Mouse (Mus musculus) common myeloid progenitor, adult 5-6 weeks (primary cell): ENCODE data around the gene Ccdc97. TPM values are rescaled to one million over a fixed set of nuclear protein-coding genes. Genes with fewer than 3 reads are reported as not detected.
A peak's percentile ranks its signal among the peaks of the same experiment; 100 is the strongest.

Experiments used
- ATAC-seq: replicated peaks from 2 replicates; pipeline ENCODE4 v1.8.0; 2016; ENCODE audit warnings: low read depth, mild to moderate bottlenecking, moderate TSS enrichment, inconsistent platforms; ENCODE audit not compliant: poor library complexity, severe bottlenecking
- total RNA-seq: library from RNA; stranded (forward); fragments of 200-1000, 187-1606 nt; gene quantifications from 2 replicates; pipeline ENCODE4 v1.2.3, GENCODE M21; 2017

The Ccdc97 gene
- total RNA-seq, 1 experiment from 2014 or later, result 11.9 TPM

GRCm38 (mm10) chr7:25674297-25674696 lies 44.6 kb downstream of the Ccdc97 start:
- peak; percentile 23 for ATAC-seq

GRCm38 (mm10) chr7:25672442-25672841 lies 46.4 kb downstream of the Ccdc97 start:
- ATAC-seq, result no peak

GRCm38 (mm10) chr7:25671686-25672085 lies 47.2 kb downstream of the Ccdc97 start:
- ATAC-seq, result no peak

GRCm38 (mm10) chr7:25670096-25670495 lies 48.8 kb downstream of the Ccdc97 start:
- ATAC-seq, result no peak

GRCm38 (mm10) chr7:25669631-25670030 lies 49.3 kb downstream of the Ccdc97 start:
- no peak for ATAC-seq

GRCm38 (mm10) chr7:25669158-25669557 lies 49.7 kb downstream of the Ccdc97 start:
- no peak for ATAC-seq

- ATAC-seq, result no peak
These were observed 52.5 kb downstream of the Ccdc97 start for GRCm38 (mm10) chr7:25666381-25666780.

Other genes with a start within 250 kb of the Ccdc97 start
- 4.4 and 6.9 TPM in 2 replicates for gene Ceacam1, start 241.5 kb downstream of the Ccdc97 start, total RNA-seq
- gene Ceacam2, start 179.2 kb downstream of the Ccdc97 start, total RNA-seq, result not detected in 2 replicates
- not detected in 2 replicates for gene Erich4, start 103.2 kb downstream of the Ccdc97 start, total RNA-seq
- 37.2 and 42.5 TPM in 2 replicates for gene Dmac2, start 99.7 kb downstream of the Ccdc97 start, total RNA-seq
- gene B3gnt8, start 92.4 kb downstream of the Ccdc97 start, total RNA-seq, result 3.4 and 4.2 TPM in 2 replicates
- gene Bckdha, start 60.1 kb downstream of the Ccdc97 start, total RNA-seq, result 41.1 and 43.8 TPM in 2 replicates
- 55.1 and 57.4 TPM in 2 replicates for gene Exosc5, start 59.9 kb downstream of the Ccdc97 start, total RNA-seq
- 0.46 and 0.87 TPM in 2 replicates for gene Tmem91, start 43.9 kb downstream of the Ccdc97 start, total RNA-seq
- gene B9d2, start 38.3 kb downstream of the Ccdc97 start, total RNA-seq, result 39.3 and 60.3 TPM in 2 replicates
- 47.9 and 84.6 TPM in 2 replicates for gene Tgfb1, start 32.1 kb downstream of the Ccdc97 start, total RNA-seq
- gene Hnrnpul1, start 35.7 kb upstream of the Ccdc97 start, total RNA-seq, result 128 and 173 TPM in 2 replicates
- gene Axl, start 69.6 kb upstream of the Ccdc97 start, total RNA-seq, result 0.96 and 4.0 TPM in 2 replicates
- 0.27 and 0.29 TPM in 2 replicates for gene Cyp2s1, start 97.8 kb upstream of the Ccdc97 start, total RNA-seq
- gene Cyp2b10, start 178.5 kb upstream of the Ccdc97 start, total RNA-seq, result not detected in 2 replicates